Mouse (Mus musculus): ENCODE measurements around the gene Glyctk. TPM values are rescaled to one million over a fixed set of nuclear protein-coding genes. Genes with fewer than 3 reads are reported as not detected.

Gene Glyctk
- polyA plus RNA-seq, 2 experiments from 2014 or later, result 2.3 to 5.1 TPM

GRCm38 (mm10) chr9:106145582-106145981 is 12.4 kb downstream of the Glyctk start:
- no peak for ATAC-seq

GRCm38 (mm10) chr9:106144176-106144575 is 13.8 kb downstream of the Glyctk start:
- ATAC-seq, result no peak

GRCm38 (mm10) chr9:106141955-106142354 is 16.0 kb downstream of the Glyctk start:
- no peak for ATAC-seq

- no peak for ATAC-seq
These were observed 18.2 kb downstream of the Glyctk start for GRCm38 (mm10) chr9:106139763-106140162.

GRCm38 (mm10) chr9:106137671-106138216 is 20.2 kb downstream of the Glyctk start:
- no peak for ATAC-seq

GRCm38 (mm10) chr9:106130250-106130649 is 27.7 kb downstream of the Glyctk start:
- no peak for ATAC-seq

GRCm38 (mm10) chr9:106129072-106129471 is 28.9 kb downstream of the Glyctk start:
- no peak for ATAC-seq

- no peak for ATAC-seq
These were observed 31.1 kb downstream of the Glyctk start for GRCm38 (mm10) chr9:106126786-106127251.

- ATAC-seq, result no peak
These were observed 34.3 kb downstream of the Glyctk start for GRCm38 (mm10) chr9:106123599-106123998.

- ATAC-seq, result no peak
These were observed 38.9 kb downstream of the Glyctk start for GRCm38 (mm10) chr9:106119075-106119474.

- no peak for ATAC-seq
These were observed 42.0 kb downstream of the Glyctk start for GRCm38 (mm10) chr9:106115801-106116424.

GRCm38 (mm10) chr9:106112770-106113423 is 45.0 kb downstream of the Glyctk start:
- no peak for ATAC-seq

GRCm38 (mm10) chr9:106106241-106106640 is 51.7 kb downstream of the Glyctk start:
- no peak for ATAC-seq

- ATAC-seq, result no peak
These were observed 53.5 kb downstream of the Glyctk start for GRCm38 (mm10) chr9:106104401-106104800.

Other genes with a start within 250 kb of the Glyctk start
- under 1 TPM in 1 of 2 experiments, not detected in 1; 0.04 TPM for gene Col6a5, start 197.5 kb downstream of the Glyctk start, polyA plus RNA-seq (2017; shearing (Covaris generic))
- gene Col6a4, start 61.4 kb downstream of the Glyctk start, polyA plus RNA-seq (2017; shearing (Covaris generic)), result not detected
- gene Wdr82, start 12.8 kb upstream of the Glyctk start, polyA plus RNA-seq (2017; shearing (Covaris generic)), result 10 to 100 TPM; 46.5 to 47.3 TPM
- 10 to 100 TPM; 19.8 to 24.0 TPM for gene Ppm1m, start 41.6 kb upstream of the Glyctk start, polyA plus RNA-seq (2017; shearing (Covaris generic))
- gene Twf2, start 45.0 kb upstream of the Glyctk start, polyA plus RNA-seq (2017; shearing (Covaris generic)), result 100 to 1,000 TPM; 151 to 174 TPM
- not detected for gene Tlr9, start 64.5 kb upstream of the Glyctk start, polyA plus RNA-seq (2017; shearing (Covaris generic))
- 10 to 100 TPM; 43.4 to 74.4 TPM for gene Alas1, start 90.5 kb upstream of the Glyctk start, polyA plus RNA-seq (2017; shearing (Covaris generic))
- gene Poc1a, start 122.9 kb upstream of the Glyctk start, polyA plus RNA-seq (2017; shearing (Covaris generic)), result 1 to 10 TPM; 2.3 to 8.0 TPM
- gene Dusp7, start 210.5 kb upstream of the Glyctk start, polyA plus RNA-seq (2017; shearing (Covaris generic)), result 10 to 100 TPM; 16.2 to 21.1 TPM

All from CD4-positive, CD25-positive, alpha-beta regulatory T cell, adult 4 months (primary cell).